Mouse (Mus musculus) hindbrain, embryonic 11.5 days (tissue): Measurements from ENCODE around the gene Vdac1. TPM values are rescaled to one million over a fixed set of nuclear protein-coding genes. Genes with fewer than 3 reads are reported as not detected.

ENCODE experiments used
- ATAC-seq: fragments of 200-750 bp; cut with Nextera tagmentation; 2 replicates; pipeline ENCODE4 v1.8.0; 2017; ENCODE audit warnings: mild to moderate bottlenecking, moderate TSS enrichment, moderate library complexity; ENCODE audit not compliant: low FRiP score
- DNase-seq: peaks from one replicate; pipeline ENCODE4 v3.0.0-alpha.2; 2015; ENCODE audit warnings: low spot score
- H3K27ac ChIP-seq: fragments of 300-500 bp; sonication (generic); 2 replicates; pipeline ENCODE4 v1.5.1; 2014; ENCODE audit warnings: mild to moderate bottlenecking, low read depth, low read length
- H3K27me3 ChIP-seq: fragments of 300-500 bp; sonication (generic); 2 replicates; pipeline ENCODE4 v1.6.1; 2014; ENCODE audit warnings: mild to moderate bottlenecking, low read length, moderate library complexity, mixed read lengths; ENCODE audit not compliant: control insufficient read depth, insufficient read depth
- H3K36me3 ChIP-seq: fragments of 300-500 bp; sonication (generic); 2 replicates; pipeline ENCODE4 v1.6.1; 2014; ENCODE audit warnings: mild to moderate bottlenecking, low read length, moderate library complexity, mixed read lengths; ENCODE audit not compliant: control insufficient read depth, insufficient read depth
- H3K4me1 ChIP-seq: fragments of 300-500 bp; sonication (generic); replicated peaks from 2 replicates; pipeline ENCODE4 v1.6.1; 2014; ENCODE audit warnings: low read length, mixed read lengths; ENCODE audit not compliant: control insufficient read depth, insufficient read depth
- H3K4me2 ChIP-seq: fragments of 300-500 bp; sonication (generic); replicated peaks from 2 replicates; pipeline ENCODE4 v1.6.1; 2014; ENCODE audit warnings: mild to moderate bottlenecking, low read depth, low read length
- H3K4me3 ChIP-seq: fragments of 300-500 bp; sonication (generic); 2 replicates; pipeline ENCODE4 v1.5.1; 2014; ENCODE audit warnings: low read depth, low read length
- H3K9ac ChIP-seq: fragments of 300-500 bp; sonication (generic); 2 replicates; pipeline ENCODE4 v1.6.1; 2014; ENCODE audit warnings: low read depth, low read length
- H3K9me3 ChIP-seq: fragments of 300-500 bp; sonication (generic); 2 replicates; pipeline ENCODE4 v1.6.1; 2016; ENCODE audit warnings: low read length; ENCODE audit not compliant: control insufficient read depth
- WGBS: fragments of 180-500 bp; shearing (Covaris S2); extraction: QIAGEN DNeasy Blood & Tissue Kit; methylation state at CpG from one replicate; pipeline ENCODE4 v1.1.7; 2014; 5-methylcytosine and 5-hydroxymethylcytosine counted together
- polyA plus RNA-seq: library from polyadenylated mRNA; unstranded; fragments of >200 nt; fragmentation: Nextera tagmentation; extraction: Ambion mirVana; gene quantifications from 2 replicates; pipeline ENCODE4 v1.2.1, GENCODE M21; 2014

Vdac1 gene
- polyA plus RNA-seq: 205 and 221 TPM in 2 replicates

- Histone ChIP-seq H3K27ac (peak within 1 kb of the TSS; percentile 90), H3K9me3 (no peaks in the 10 kb centered on the region), H3K27me3 (no peaks in the 10 kb centered on the region), H3K36me3 (no peaks in the 10 kb centered on the region), H3K9ac (peak within 1 kb of the TSS; percentile 93), H3K4me1 (peaks cover 5% of the 10 kb centered on the region; the same call in 1 of the 2 replicates), H3K4me3 (peak within 1 kb of the TSS; percentile 95), H3K4me2 (peak within 1 kb of the TSS; percentile 93)
- WGBS: under 1% methylated on average over 65 of the region's 84 CpGs
- peak; percentile 89 for DNase-seq
- ATAC-seq: peak; percentile 96
These were observed at the start of gene Vdac1 for GRCm38 (mm10) chr11:52360471-52361277. Gene Vdac1, plus strand, starts transcription at chr11:52360860.

- ATAC-seq (no peak), DNase-seq (peak; percentile 16)
- H3K36me3 ChIP-seq: no peaks in the 10 kb centered on the region
- no peak overlapping the region for H3K4me2 ChIP-seq
- H3K9ac ChIP-seq: 0 out of 2 replicates have a peak overlapping the region, but pooled peaks have one; percentile 15
- no peaks in the 10 kb centered on the region for H3K4me1 ChIP-seq
- H3K27me3 ChIP-seq: no peaks in the 10 kb centered on the region; the same call in 1 of the 2 replicates
- WGBS: 17% methylated on average over 26 of the region's 26 CpGs
- no peak overlapping the region for H3K27ac ChIP-seq
- no peaks in the 10 kb centered on the region for H3K9me3 ChIP-seq
- H3K4me3 ChIP-seq: no peak overlapping the region
These were observed 46.4 kb upstream of the Vdac1 start for GRCm38 (mm10) chr11:52314102-52314793.

GRCm38 (mm10) chr11:52318445-52318844 is 42.2 kb upstream of the Vdac1 start:
- 70% methylated on average over 13 of the region's 13 CpGs for WGBS
- H3K9ac ChIP-seq: no peak overlapping the region

GRCm38 (mm10) chr11:52319664-52320063 is 41.0 kb upstream of the Vdac1 start:
- Histone ChIP-seq H3K9me3 (no peaks in the 10 kb centered on the region), H3K36me3 (no peaks in the 10 kb centered on the region), H3K4me3 (no peak overlapping the region), H3K9ac (no peak overlapping the region), H3K27me3 (no peaks in the 10 kb centered on the region), H3K4me1 (no peaks in the 10 kb centered on the region), H3K27ac (no peak overlapping the region), H3K4me2 (no peak overlapping the region)
- 80% methylated on average over 4 of the region's 4 CpGs for WGBS
- DNase-seq (no peak), ATAC-seq (no peak)

More at GRCm38 (mm10) chr11:52318445-52318844, 42.2 kb upstream of the Vdac1 start:
- Histone ChIP-seq H3K4me2 (no peak overlapping the region), H3K4me1 (no peaks in the 10 kb centered on the region), H3K9me3 (no peaks in the 10 kb centered on the region), H3K27ac (no peak overlapping the region), H3K36me3 (no peaks in the 10 kb centered on the region), H3K4me3 (no peak overlapping the region), H3K27me3 (no peaks in the 10 kb centered on the region; the same call in 1 of the 2 replicates)
- no peak for ATAC-seq
- no peak for DNase-seq

GRCm38 (mm10) chr11:52320529-52320928 is 40.1 kb upstream of the Vdac1 start:
- WGBS: 80% methylated on average over 4 of the region's 4 CpGs
- no peaks in the 10 kb centered on the region for H3K9me3 ChIP-seq
- no peaks in the 10 kb centered on the region for H3K36me3 ChIP-seq
- no peaks in the 10 kb centered on the region for H3K27me3 ChIP-seq
- H3K27ac ChIP-seq: no peak overlapping the region
- no peak overlapping the region for H3K9ac ChIP-seq
- ATAC-seq (no peak), DNase-seq (no peak)
- no peak overlapping the region for H3K4me3 ChIP-seq
- no peaks in the 10 kb centered on the region for H3K4me1 ChIP-seq
- no peak overlapping the region for H3K4me2 ChIP-seq

GRCm38 (mm10) chr11:52321540-52321939 is 39.1 kb upstream of the Vdac1 start:
- H3K4me3 ChIP-seq: no peak overlapping the region
- no peak overlapping the region for H3K4me2 ChIP-seq
- H3K9ac ChIP-seq: no peak overlapping the region
- no peaks in the 10 kb centered on the region for H3K4me1 ChIP-seq
- DNase-seq (no peak), ATAC-seq (no peak)
- H3K36me3 ChIP-seq: no peaks in the 10 kb centered on the region
- WGBS: 77% methylated on average over 3 of the region's 3 CpGs
- no peak overlapping the region for H3K27ac ChIP-seq
- H3K9me3 ChIP-seq: no peaks in the 10 kb centered on the region
- H3K27me3 ChIP-seq: no peaks in the 10 kb centered on the region

- Histone ChIP-seq H3K4me1 (no peaks in the 10 kb centered on the region), H3K9me3 (no peaks in the 10 kb centered on the region), H3K4me3 (no peak overlapping the region), H3K4me2 (no peak overlapping the region), H3K9ac (no peak overlapping the region), H3K27ac (no peak overlapping the region), H3K36me3 (no peaks in the 10 kb centered on the region), H3K27me3 (no peaks in the 10 kb centered on the region)
- WGBS: 52% methylated on average over 23 of the region's 23 CpGs
- no peak for ATAC-seq
- no peak for DNase-seq
These were observed 36.0 kb upstream of the Vdac1 start for GRCm38 (mm10) chr11:52324442-52325367.

- Histone ChIP-seq H3K36me3 (no peaks in the 10 kb centered on the region), H3K4me2 (no peak overlapping the region), H3K4me3 (no peak overlapping the region), H3K4me1 (no peaks in the 10 kb centered on the region), H3K9me3 (no peaks in the 10 kb centered on the region), H3K27me3 (no peaks in the 10 kb centered on the region), H3K27ac (no peak overlapping the region), H3K9ac (no peak overlapping the region)
- ATAC-seq (no peak), DNase-seq (no peak)
- 71% methylated on average over 3 of the region's 3 CpGs for WGBS
These were observed 33.3 kb upstream of the Vdac1 start for GRCm38 (mm10) chr11:52327313-52327712.
